Mouse (Mus musculus): ENCODE results near the gene Cdk11b. TPM values are rescaled to one million over a fixed set of nuclear protein-coding genes. Genes with fewer than 3 reads are reported as not detected.

Cdk11b gene
- total and polyA plus RNA-seq, 3 experiments = 56.6 to 249 (median 113) TPM

GRCm38 (mm10) chr4:155602753-155603152 is 21.9 kb upstream of the Cdk11b start (continued):
- TF ChIP-seq MYC (IDR thresholded peaks at IDR 0.05; ENCODE audit: low read depth, low read length) (no peak), TAL1 (IDR thresholded peaks at IDR 0.05; ENCODE audit: low read length) (peak; percentile 65)

GRCm38 (mm10) chr4:155603801-155604200 is 20.9 kb upstream of the Cdk11b start:
- Histone ChIP-seq H3K9me3 (replicated peaks; ENCODE audit: insufficient read depth, low read length) (no peaks in the 10 kb centered on the region), H3K36me3 (ENCODE audit: control insufficient read depth in 1 of 2, insufficient read depth in 2 of 2, low read length in 2 of 2) (peaks cover 0 to 18% of the 10 kb centered on the region in 2 experiments; a peak in 2 of 4 replicates), H3K79me2 (ENCODE audit: control insufficient read depth, insufficient read depth, low read length, poor library complexity) (peaks cover 9% of the 10 kb centered on the region), H3K4me1 (ENCODE audit: control insufficient read depth in 1 of 2, insufficient read depth in 2 of 2, low read length in 2 of 2) (peaks cover 6 to 7% of the 10 kb centered on the region in 2 experiments; a peak in 3 of 4 replicates), H3K27me3 (ENCODE audit: control insufficient read depth in 1 of 2, insufficient read depth in 2 of 2, low read length in 2 of 2) (no peaks in the 10 kb centered on the region), H3K4me3 (ENCODE audit: control insufficient read depth in 1 of 2, insufficient read depth in 1 of 2, low read depth in 2 of 2, low read length in 2 of 2) (no peak overlapping the region), H3K27ac (ENCODE audit: control insufficient read depth, low read depth, low read length) (no peak overlapping the region), H3K9ac (ENCODE audit: control insufficient read depth, low read depth, low read length, poor library complexity, severe bottlenecking) (no peak overlapping the region)
- no peak for TF ChIP-seq MXI1 (IDR thresholded peaks at IDR 0.05; ENCODE audit: low read depth, low read length)
- no peak for TF ChIP-seq POLR2AphosphoS2 (IDR thresholded peaks at IDR 0.05; ENCODE audit: low read length)
- TF ChIP-seq HCFC1 (IDR thresholded peaks at IDR 0.05; ENCODE audit: low read depth, low read length) = no peak
- no peak for DNase-seq (ENCODE audit: low read depth, low spot score)

GRCm38 (mm10) chr4:155605132-155605531 is 19.5 kb upstream of the Cdk11b start:
- H3K36me3 ChIP-seq (ENCODE audit: control insufficient read depth in 1 of 2, insufficient read depth in 2 of 2, low read length in 2 of 2) = peaks cover 0 to 14% of the 10 kb centered on the region in 2 experiments; a peak in 3 of 4 replicates
- TF ChIP-seq USF2 (IDR thresholded peaks at IDR 0.05; ENCODE audit: borderline replicate concordance in 1 of 2, insufficient read depth in 1 of 2, low read depth in 1 of 2, low read length in 2 of 2) (no peak), NELFE (IDR thresholded peaks at IDR 0.05; ENCODE audit: low read depth, low read length) (no peak), ZC3H11A (IDR thresholded peaks at IDR 0.05; ENCODE audit: low read depth, low read length) (no peak), TAL1 (IDR thresholded peaks at IDR 0.05; ENCODE audit: low read length) (no peak), KAT2A (conservative IDR thresholded peaks at IDR 0.05; ENCODE audit: low read depth, low read length) (no peak), MAFK (IDR thresholded peaks at IDR 0.05; ENCODE audit: borderline replicate concordance, low read depth, low read length) (no peak), CTCF (IDR thresholded peaks at IDR 0.05 in 2 of 3, conservative IDR thresholded peaks at IDR 0.05 in 1 of 3; ENCODE audit: control insufficient read depth in 1 of 3, insufficient read depth in 1 of 3, low read depth in 2 of 3, low read length in 3 of 3, poor library complexity in 1 of 3, severe bottlenecking in 1 of 3) (no peak), ETS1 (IDR thresholded peaks at IDR 0.05; ENCODE audit: low read depth, low read length) (no peak), POLR2AphosphoS5 (IDR thresholded peaks at IDR 0.05; ENCODE audit: borderline replicate concordance, low read depth, low read length) (no peak), HCFC1 (IDR thresholded peaks at IDR 0.05; ENCODE audit: low read depth, low read length) (no peak), USF1 (IDR thresholded peaks at IDR 0.05; ENCODE audit: low read depth, low read length) (no peak), BHLHE40 (IDR thresholded peaks at IDR 0.05; ENCODE audit: borderline replicate concordance, low read depth, low read length) (no peak), GABPA (IDR thresholded peaks at IDR 0.05; ENCODE audit: low read depth, low read length) (no peak), RAD21 (IDR thresholded peaks at IDR 0.05; ENCODE audit: low read depth, low read length) (no peak), CHD2 (IDR thresholded peaks at IDR 0.05; ENCODE audit: low read length) (no peak), ELF1 (IDR thresholded peaks at IDR 0.05; ENCODE audit: low read depth, low read length) (no peak)

More at GRCm38 (mm10) chr4:155605132-155605531, 19.5 kb upstream of the Cdk11b start:
- H3K27me3 ChIP-seq (ENCODE audit: control insufficient read depth in 1 of 2, insufficient read depth in 2 of 2, low read length in 2 of 2) = no peaks in the 10 kb centered on the region
- no peak for DNase-seq (ENCODE audit: low read depth, low spot score)
- no peak overlapping the region for H3K4me3 ChIP-seq (ENCODE audit: control insufficient read depth in 1 of 2, insufficient read depth in 1 of 2, low read depth in 2 of 2, low read length in 2 of 2)
- H3K4me1 ChIP-seq (ENCODE audit: control insufficient read depth in 1 of 2, insufficient read depth in 2 of 2, low read length in 2 of 2) = peaks cover 2 to 5% of the 10 kb centered on the region in 2 experiments; a peak in 1 of 4 replicates
- no peak overlapping the region for H3K9ac ChIP-seq (ENCODE audit: control insufficient read depth, low read depth, low read length, poor library complexity, severe bottlenecking)
- H3K27ac ChIP-seq (ENCODE audit: control insufficient read depth, low read depth, low read length) = no peak overlapping the region
- no peaks in the 10 kb centered on the region for H3K9me3 ChIP-seq (replicated peaks; ENCODE audit: insufficient read depth, low read length)
- peaks cover 9% of the 10 kb centered on the region for H3K79me2 ChIP-seq (ENCODE audit: control insufficient read depth, insufficient read depth, low read length, poor library complexity)
